Mouse (Mus musculus) neural tube, embryonic 12.5 days (tissue): Measurements from ENCODE around the gene Hnrnph3. TPM values are rescaled to one million over a fixed set of nuclear protein-coding genes. Genes with fewer than 3 reads are reported as not detected.

ENCODE experiments used
- ATAC-seq: fragments of 200-750 bp; cut with Nextera tagmentation; 2 replicates; pipeline ENCODE4 v1.8.0; 2017; ENCODE audit warnings: low read depth, mild to moderate bottlenecking, moderate TSS enrichment, moderate library complexity; ENCODE audit not compliant: low FRiP score
- H3K27ac ChIP-seq: fragments of 300-500 bp; sonication (generic); 2 replicates; pipeline ENCODE4 v1.5.1; 2016
- H3K27me3 ChIP-seq: fragments of 300-500 bp; sonication (generic); replicated peaks from 2 replicates; pipeline ENCODE4 v1.6.1; 2016; ENCODE audit warnings: mild to moderate bottlenecking
- H3K36me3 ChIP-seq: fragments of 300-500 bp; sonication (generic); 2 replicates; pipeline ENCODE4 v1.6.1; 2016; ENCODE audit warnings: mild to moderate bottlenecking
- H3K4me1 ChIP-seq: fragments of 300-500 bp; sonication (generic); 2 replicates; pipeline ENCODE4 v1.6.1; 2016
- H3K4me2 ChIP-seq: fragments of 300-500 bp; sonication (generic); replicated peaks from 2 replicates; pipeline ENCODE4 v1.6.1; 2016; ENCODE audit warnings: mild to moderate bottlenecking
- H3K4me3 ChIP-seq: fragments of 300-500 bp; sonication (generic); 2 replicates; pipeline ENCODE4 v1.5.1; 2016
- H3K9ac ChIP-seq: fragments of 300-500 bp; sonication (generic); 2 replicates; pipeline ENCODE4 v1.6.1; 2016; ENCODE audit warnings: mild to moderate bottlenecking
- H3K9me3 ChIP-seq: fragments of 300-500 bp; sonication (generic); 2 replicates; pipeline ENCODE4 v1.6.1; 2016; ENCODE audit warnings: mild to moderate bottlenecking
- WGBS: fragments of 180-500 bp; shearing (Covaris S2); methylation state at CpG from one replicate; pipeline ENCODE4 v1.1.7; 2016; 5-methylcytosine and 5-hydroxymethylcytosine counted together
- polyA plus RNA-seq: library from polyadenylated mRNA; unstranded; fragments of >200 nt; fragmentation: Nextera tagmentation; extraction: Ambion mirVana; gene quantifications from 2 replicates; pipeline ENCODE4 v1.2.1, GENCODE M21; 2016

The Hnrnph3 gene
- polyA plus RNA-seq, 1 experiment from 2014 or later: 247 TPM

GRCm38 (mm10) chr10:63053007-63053406 is 29.0 kb upstream of the Hnrnph3 start:
- Histone ChIP-seq H3K36me3 (no peaks in the 10 kb centered on the region), H3K9me3 (no peaks in the 10 kb centered on the region), H3K4me2 (no peak overlapping the region), H3K9ac (no peak overlapping the region), H3K27me3 (no peaks in the 10 kb centered on the region), H3K4me1 (peaks cover 5% of the 10 kb centered on the region; the same call in 1 of the 2 replicates), H3K27ac (no peak overlapping the region), H3K4me3 (no peak overlapping the region)
- 56% methylated on average over 6 of the region's 6 CpGs for WGBS
- no peak for ATAC-seq

DNA sequence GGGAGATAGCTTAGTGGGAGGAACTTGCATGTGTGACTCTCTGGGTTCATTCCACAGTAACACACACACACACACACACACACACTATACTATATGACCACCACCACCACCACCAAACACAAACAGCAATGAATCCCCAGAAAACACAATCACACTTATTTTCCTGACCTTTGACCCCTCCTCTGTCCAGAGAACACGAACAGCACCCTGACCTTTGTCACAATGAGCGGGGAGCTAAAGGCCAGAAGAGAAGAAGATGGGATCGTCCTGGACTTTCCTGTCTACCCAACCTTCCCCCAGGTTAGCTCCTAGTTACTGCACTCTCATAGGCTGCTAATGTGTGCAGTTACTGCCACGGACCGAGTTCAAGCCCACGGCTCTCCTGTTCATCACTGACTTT is 28.0 kb upstream of the Hnrnph3 start:
- Histone ChIP-seq H3K9ac (no peak overlapping the region), H3K36me3 (no peaks in the 10 kb centered on the region), H3K4me3 (no peak overlapping the region), H3K9me3 (no peaks in the 10 kb centered on the region), H3K4me1 (peaks cover 5% of the 10 kb centered on the region; the same call in 1 of the 2 replicates), H3K4me2 (no peak overlapping the region), H3K27me3 (no peaks in the 10 kb centered on the region), H3K27ac (no peak overlapping the region)
- no peak for ATAC-seq
- 82% methylated on average over 6 of the region's 6 CpGs for WGBS

DNA sequence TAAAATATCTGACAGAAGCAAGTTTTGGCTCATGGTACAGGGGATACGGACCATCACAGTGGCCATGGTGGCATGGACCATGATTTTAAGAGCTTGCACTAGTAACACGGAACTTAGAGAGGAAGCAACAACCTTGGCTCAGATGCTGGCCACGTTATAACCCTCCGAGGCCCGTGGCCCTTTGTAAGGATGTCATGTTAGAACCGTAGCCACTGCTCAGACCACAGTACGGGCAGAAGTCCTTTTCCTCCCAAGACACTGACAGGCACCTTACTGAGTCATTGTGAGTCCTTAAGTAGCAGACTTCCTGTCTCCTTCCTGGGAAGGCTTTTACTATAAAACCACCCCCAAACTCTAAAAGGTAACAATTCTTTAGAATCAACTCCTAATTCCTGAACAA is 27.2 kb upstream of the Hnrnph3 start:
- no peak overlapping the region for H3K27ac ChIP-seq
- peaks cover 5% of the 10 kb centered on the region; the same call in 1 of the 2 replicates for H3K4me1 ChIP-seq
- H3K9me3 ChIP-seq: no peaks in the 10 kb centered on the region
- no peak overlapping the region for H3K9ac ChIP-seq
- no peak for ATAC-seq
- no peak overlapping the region for H3K4me2 ChIP-seq
- no peaks in the 10 kb centered on the region for H3K27me3 ChIP-seq
- no peaks in the 10 kb centered on the region for H3K36me3 ChIP-seq
- 74% methylated on average over 7 of the region's 7 CpGs for WGBS
- H3K4me3 ChIP-seq: no peak overlapping the region

DNA sequence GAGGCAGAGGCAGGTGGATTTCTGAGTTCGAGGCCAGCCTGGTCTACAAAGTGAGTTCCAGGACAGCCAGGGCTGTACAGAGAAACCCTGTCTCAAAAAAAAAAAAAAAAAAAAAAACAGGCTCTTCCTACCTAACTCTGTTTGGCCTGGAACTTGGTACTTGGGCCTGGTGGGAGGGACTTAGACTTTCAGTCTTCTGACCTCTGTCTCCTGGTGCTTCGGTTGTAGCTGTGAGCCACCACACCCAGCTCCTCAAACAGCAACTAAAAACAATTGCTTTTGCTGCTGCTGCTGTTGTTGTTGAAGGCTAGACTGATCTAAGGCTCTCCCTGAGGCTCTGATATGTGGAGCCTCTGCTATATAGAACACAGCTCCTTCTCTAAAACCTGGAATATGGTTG is 25.1 kb upstream of the Hnrnph3 start:
- H3K9me3 ChIP-seq: no peaks in the 10 kb centered on the region
- peaks cover 5% of the 10 kb centered on the region; the same call in 1 of the 2 replicates for H3K4me1 ChIP-seq
- H3K4me3 ChIP-seq: no peak overlapping the region
- no peaks in the 10 kb centered on the region for H3K36me3 ChIP-seq
- no peak for ATAC-seq
- H3K4me2 ChIP-seq: no peak overlapping the region
- 88% methylated on average over 2 of the region's 2 CpGs for WGBS
- H3K27ac ChIP-seq: no peak overlapping the region
- H3K27me3 ChIP-seq: no peaks in the 10 kb centered on the region
- no peak overlapping the region for H3K9ac ChIP-seq

GRCm38 (mm10) chr10:63047751-63048150 is 23.7 kb upstream of the Hnrnph3 start:
- Histone ChIP-seq H3K27ac (no peak overlapping the region), H3K4me1 (no peaks in the 10 kb centered on the region), H3K9ac (no peak overlapping the region), H3K36me3 (no peaks in the 10 kb centered on the region), H3K4me3 (no peak overlapping the region), H3K4me2 (no peak overlapping the region), H3K27me3 (no peaks in the 10 kb centered on the region), H3K9me3 (no peaks in the 10 kb centered on the region)
- WGBS: 93% methylated on average over 8 of the region's 8 CpGs
- ATAC-seq: no peak

- ATAC-seq: no peak
- Histone ChIP-seq H3K9ac (no peak overlapping the region), H3K9me3 (no peaks in the 10 kb centered on the region), H3K4me3 (no peak overlapping the region), H3K27ac (no peak overlapping the region), H3K4me2 (no peak overlapping the region), H3K36me3 (no peaks in the 10 kb centered on the region), H3K4me1 (no peaks in the 10 kb centered on the region), H3K27me3 (no peaks in the 10 kb centered on the region)
- 75% methylated on average over 3 of the region's 3 CpGs for WGBS
These were observed 19.1 kb upstream of the Hnrnph3 start for GRCm38 (mm10) chr10:63043154-63043553.

GRCm38 (mm10) chr10:63039867-63040628 is 16.0 kb upstream of the Hnrnph3 start:
- Histone ChIP-seq H3K36me3 (no peaks in the 10 kb centered on the region), H3K9ac (no peak overlapping the region), H3K4me3 (no peak overlapping the region), H3K9me3 (no peaks in the 10 kb centered on the region), H3K27me3 (no peaks in the 10 kb centered on the region), H3K27ac (no peak overlapping the region), H3K4me1 (no peaks in the 10 kb centered on the region), H3K4me2 (no peak overlapping the region)
- 86% methylated on average over 5 of the region's 5 CpGs for WGBS
- ATAC-seq: no peak

DNA sequence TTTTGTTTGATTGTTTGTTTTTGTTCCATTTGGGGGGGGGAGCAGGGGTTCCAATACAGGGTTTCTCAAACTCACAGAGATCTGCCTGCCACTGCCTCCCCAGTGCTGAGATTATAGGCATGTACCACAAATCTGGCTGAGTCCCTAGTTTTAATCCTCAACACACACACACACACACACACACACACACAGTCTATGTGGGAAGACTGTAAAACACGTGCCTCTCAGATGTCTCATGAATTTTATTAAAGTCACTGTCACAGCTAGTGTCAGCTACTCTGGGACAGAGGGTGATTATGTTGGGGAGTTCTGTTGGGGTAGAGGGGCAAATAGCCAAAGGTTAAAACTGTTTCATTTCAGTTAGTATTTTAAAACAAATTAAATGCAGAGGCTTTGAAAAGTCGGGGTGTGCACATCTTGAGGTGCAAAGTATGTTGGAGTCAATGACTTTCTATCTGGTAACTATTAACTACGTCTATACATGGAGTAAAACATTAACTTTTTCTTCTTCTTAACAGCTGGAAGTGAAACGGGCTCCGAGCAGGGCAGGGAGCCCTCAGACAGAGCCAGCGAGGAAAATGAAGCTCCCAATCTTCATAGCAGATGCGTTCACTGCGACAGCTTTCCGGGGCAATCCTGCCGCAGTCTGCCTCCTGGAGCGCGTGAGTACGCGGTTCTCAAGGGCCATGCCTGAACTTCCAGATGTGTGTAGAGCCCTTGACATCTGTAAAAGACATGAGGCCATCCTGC is 14.7 kb upstream of the Hnrnph3 start:
- no peak for ATAC-seq
- no peaks in the 10 kb centered on the region for H3K9me3 ChIP-seq
- no peak overlapping the region for H3K27ac ChIP-seq
- WGBS: 68% methylated on average over 14 of the region's 14 CpGs
- no peaks in the 10 kb centered on the region for H3K27me3 ChIP-seq
- H3K4me3 ChIP-seq: no peak overlapping the region
- no peaks in the 10 kb centered on the region for H3K36me3 ChIP-seq
- no peaks in the 10 kb centered on the region for H3K4me1 ChIP-seq
- no peak overlapping the region for H3K4me2 ChIP-seq
- H3K9ac ChIP-seq: no peak overlapping the region

DNA sequence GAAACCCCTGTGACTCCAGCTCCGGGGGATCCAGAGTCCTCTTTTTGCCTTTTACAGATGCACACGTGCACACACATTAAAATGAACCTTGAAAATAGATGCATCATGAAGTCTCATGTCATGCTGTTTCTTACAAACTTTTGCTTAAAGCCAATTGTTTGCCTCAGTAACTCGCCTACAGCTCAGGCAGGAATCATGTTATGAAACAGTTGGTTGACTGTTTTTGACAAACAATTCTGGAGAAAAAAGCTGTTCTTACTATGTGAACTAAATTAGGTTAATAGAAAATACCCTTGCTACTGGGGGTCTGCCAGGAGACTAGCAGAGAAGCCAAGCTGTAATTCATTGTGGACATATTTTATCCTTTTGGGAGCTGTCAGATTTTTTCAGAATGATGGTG is 8.9 kb upstream of the Hnrnph3 start:
- WGBS: 68% methylated on average over 3 of the region's 3 CpGs
- Histone ChIP-seq H3K9me3 (no peaks in the 10 kb centered on the region), H3K4me3 (no peak overlapping the region), H3K27ac (no peak overlapping the region), H3K4me1 (0 out of 2 replicates have a peak, but pooled peaks cover 9% of the 10 kb centered on the region), H3K27me3 (no peaks in the 10 kb centered on the region), H3K4me2 (no peak overlapping the region), H3K9ac (no peak overlapping the region), H3K36me3 (no peaks in the 10 kb centered on the region)
- no peak for ATAC-seq

- no peaks in the 10 kb centered on the region for H3K36me3 ChIP-seq
- no peak for ATAC-seq
- H3K4me3 ChIP-seq: no peak overlapping the region
- no peak overlapping the region for H3K4me2 ChIP-seq
- H3K9me3 ChIP-seq: no peaks in the 10 kb centered on the region
- no peaks in the 10 kb centered on the region for H3K27me3 ChIP-seq
- no peak overlapping the region for H3K9ac ChIP-seq
- H3K4me1 ChIP-seq: peaks cover 9% of the 10 kb centered on the region; the same call in 1 of the 2 replicates
- WGBS: 84% methylated on average over 3 of the region's 3 CpGs
- H3K27ac ChIP-seq: no peak overlapping the region
These were observed 8.2 kb upstream of the Hnrnph3 start for GRCm38 (mm10) chr10:63032267-63032666.

GRCm38 (mm10) chr10:63028396-63028795 is 4.4 kb upstream of the Hnrnph3 start:
- 0 out of 2 replicates have a peak overlapping the region, but pooled peaks have one; percentile 2 for H3K27ac ChIP-seq
- no peaks in the 10 kb centered on the region for H3K9me3 ChIP-seq
- H3K4me1 ChIP-seq: peaks cover 30% of the 10 kb centered on the region
- no peak overlapping the region for H3K4me2 ChIP-seq
- no peak for ATAC-seq
- 60% methylated on average over 4 of the region's 4 CpGs for whole genome bisulfite sequencing
- no peaks in the 10 kb centered on the region for H3K36me3 ChIP-seq
- no peak overlapping the region for H3K4me3 ChIP-seq
- no peaks in the 10 kb centered on the region for H3K27me3 ChIP-seq
- H3K9ac ChIP-seq: no peak overlapping the region

- no peaks in the 10 kb centered on the region for H3K36me3 ChIP-seq
- peak overlapping the region; percentile 82; the same call in 1 of the 2 replicates for H3K27ac ChIP-seq
- no peak overlapping the region for H3K9ac ChIP-seq
- H3K4me2 ChIP-seq: 0 out of 2 replicates have a peak overlapping the region, but pooled peaks have one; percentile 43
- H3K4me3 ChIP-seq: no peak overlapping the region
- ATAC-seq: no peak
- H3K4me1 ChIP-seq: peaks cover 30% of the 10 kb centered on the region
- H3K27me3 ChIP-seq: no peaks in the 10 kb centered on the region
- no peaks in the 10 kb centered on the region for H3K9me3 ChIP-seq
- WGBS: 88% methylated on average over 10 of the region's 10 CpGs
These were observed 3.6 kb upstream of the Hnrnph3 start for GRCm38 (mm10) chr10:63027376-63028161.
